Mouse (Mus musculus): Measurements from ENCODE around the gene Pax5. TPM values are rescaled to one million over a fixed set of nuclear protein-coding genes. Genes with fewer than 3 reads are reported as not detected.
A peak's percentile ranks its signal among the peaks of the same experiment; 100 is the strongest.

Pax5 gene
- total and polyA plus RNA-seq, 2 experiments from 2014 or later = 3.0 to 46.0 TPM

DNA sequence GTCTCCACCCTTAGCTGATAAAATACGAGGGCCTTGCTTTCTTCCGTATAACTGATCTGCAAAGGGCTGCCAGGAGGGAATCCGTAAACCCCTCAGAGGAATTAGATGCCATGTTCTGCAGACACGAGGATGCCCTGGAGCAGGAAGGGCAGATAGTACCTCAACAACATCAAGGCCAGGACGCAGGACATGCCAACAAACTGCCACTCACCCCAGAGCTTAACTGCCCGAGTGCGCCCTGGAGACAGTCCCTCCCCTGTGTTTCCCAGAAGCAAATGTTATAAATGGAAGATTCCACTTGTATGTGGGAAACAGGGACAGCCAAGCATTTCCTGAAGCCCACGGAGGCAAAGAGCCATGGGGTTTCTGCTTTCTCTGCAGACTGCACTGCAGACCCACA lies 143.9 kb downstream of the Pax5 start:
- TF ChIP-seq CTCF (IDR thresholded peaks at IDR 0.05) = no peak

GRCm38 (mm10) chr4:44565126-44566082 lies 144.9 kb downstream of the Pax5 start:
- DNase-seq (ENCODE audit: low spot score) (no peak), ATAC-seq (ENCODE audit: low FRiP score) (no peak)
- Histone ChIP-seq H3K36me3 (ENCODE audit: insufficient read depth, low read length) (no peaks in the 10 kb centered on the region), H3K27ac (ENCODE audit: low read depth, low read length) (no peak overlapping the region), H3K9ac (replicated peaks; ENCODE audit: low read length, poor library complexity, severe bottlenecking) (no peak overlapping the region), H3K4me3 (ENCODE audit: low read depth, low read length) (no peak overlapping the region), H3K4me1 (ENCODE audit: insufficient read depth, low read length) (no peaks in the 10 kb centered on the region), H3K27me3 (ENCODE audit: insufficient read depth, low read length) (peaks cover 13% of the 10 kb centered on the region; the same call in 1 of the 2 replicates), H3K9me3 (ENCODE audit: low read length) (no peaks in the 10 kb centered on the region), H3K4me2 (ENCODE audit: low read depth, low read length, poor library complexity, severe bottlenecking) (no peak overlapping the region)
- TF ChIP-seq CTCF (IDR thresholded peaks at IDR 0.05) = no peak
- WGBS = 85% methylated on average over 12 of the region's 12 CpGs

More for the DNA sequence above, 143.9 kb downstream of the Pax5 start:
- DNase-seq (ENCODE audit: low spot score) (no peak), ATAC-seq (ENCODE audit: low FRiP score) (no peak)
- Histone ChIP-seq H3K9ac (replicated peaks; ENCODE audit: low read length, poor library complexity, severe bottlenecking) (no peak overlapping the region), H3K9me3 (ENCODE audit: low read length) (no peaks in the 10 kb centered on the region), H3K27ac (ENCODE audit: low read depth, low read length) (no peak overlapping the region), H3K4me2 (ENCODE audit: low read depth, low read length, poor library complexity, severe bottlenecking) (no peak overlapping the region), H3K4me1 (ENCODE audit: insufficient read depth, low read length) (no peaks in the 10 kb centered on the region), H3K36me3 (ENCODE audit: insufficient read depth, low read length) (no peaks in the 10 kb centered on the region), H3K27me3 (ENCODE audit: insufficient read depth, low read length) (peaks cover 13% of the 10 kb centered on the region; the same call in 1 of the 2 replicates), H3K4me3 (ENCODE audit: low read depth, low read length) (no peak overlapping the region)
- 64% methylated on average over 8 of the region's 8 CpGs for WGBS

GRCm38 (mm10) chr4:44564602-44565001 lies 145.7 kb downstream of the Pax5 start:
- peaks cover 13% of the 10 kb centered on the region; the same call in 1 of the 2 replicates for H3K27me3 ChIP-seq (ENCODE audit: insufficient read depth, low read length)
- WGBS = 7% methylated on average over 10 of the region's 10 CpGs
- peak; percentile 94 for TF ChIP-seq CTCF (IDR thresholded peaks at IDR 0.05)

DNA sequence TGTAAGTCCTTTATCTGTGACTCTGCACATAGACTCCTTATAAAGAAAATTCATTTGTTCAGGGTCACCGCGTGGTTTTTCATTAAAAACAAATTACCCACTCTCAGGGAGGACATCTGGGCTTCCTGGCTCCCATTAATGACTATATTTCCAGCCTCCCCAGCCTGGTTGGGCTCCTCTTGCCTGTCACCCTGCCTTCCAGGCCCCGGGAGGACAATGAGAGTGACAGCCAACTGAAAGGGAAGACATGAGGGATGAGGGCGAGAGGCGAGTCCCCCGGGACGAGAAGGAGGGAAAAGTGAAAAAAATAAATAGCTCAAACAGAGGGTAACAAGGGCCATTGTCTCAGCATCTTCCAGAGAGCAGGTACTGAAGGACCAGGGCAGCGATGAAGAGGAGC lies 149.3 kb downstream of the Pax5 start:
- Histone ChIP-seq H3K27ac (ENCODE audit: low read depth, low read length) (no peak overlapping the region), H3K9me3 (ENCODE audit: low read length) (no peaks in the 10 kb centered on the region), H3K36me3 (ENCODE audit: insufficient read depth, low read length) (no peaks in the 10 kb centered on the region), H3K4me2 (ENCODE audit: low read depth, low read length, poor library complexity, severe bottlenecking) (no peak overlapping the region), H3K27me3 (ENCODE audit: insufficient read depth, low read length) (peaks cover 7% of the 10 kb centered on the region; the same call in 1 of the 2 replicates), H3K4me1 (ENCODE audit: insufficient read depth, low read length) (peaks cover 4% of the 10 kb centered on the region), H3K9ac (replicated peaks; ENCODE audit: low read length, poor library complexity, severe bottlenecking) (no peak overlapping the region), H3K4me3 (ENCODE audit: low read depth, low read length) (no peak overlapping the region)
- no peak for TF ChIP-seq CTCF (IDR thresholded peaks at IDR 0.05)
- ATAC-seq (ENCODE audit: low FRiP score) (no peak), DNase-seq (ENCODE audit: low spot score) (no peak)
- 47% methylated on average over 8 of the region's 8 CpGs for WGBS

More at GRCm38 (mm10) chr4:44564602-44565001, 145.7 kb downstream of the Pax5 start:
- Histone ChIP-seq H3K4me2 (ENCODE audit: low read depth, low read length, poor library complexity, severe bottlenecking) (no peak overlapping the region), H3K9me3 (ENCODE audit: low read length) (no peaks in the 10 kb centered on the region), H3K4me1 (ENCODE audit: insufficient read depth, low read length) (no peaks in the 10 kb centered on the region), H3K36me3 (ENCODE audit: insufficient read depth, low read length) (no peaks in the 10 kb centered on the region), H3K27ac (ENCODE audit: low read depth, low read length) (no peak overlapping the region), H3K4me3 (ENCODE audit: low read depth, low read length) (no peak overlapping the region), H3K9ac (replicated peaks; ENCODE audit: low read length, poor library complexity, severe bottlenecking) (no peak overlapping the region)
- DNase-seq (ENCODE audit: low spot score) = peak; percentile 75
- no peak for ATAC-seq (ENCODE audit: low FRiP score)

DNA sequence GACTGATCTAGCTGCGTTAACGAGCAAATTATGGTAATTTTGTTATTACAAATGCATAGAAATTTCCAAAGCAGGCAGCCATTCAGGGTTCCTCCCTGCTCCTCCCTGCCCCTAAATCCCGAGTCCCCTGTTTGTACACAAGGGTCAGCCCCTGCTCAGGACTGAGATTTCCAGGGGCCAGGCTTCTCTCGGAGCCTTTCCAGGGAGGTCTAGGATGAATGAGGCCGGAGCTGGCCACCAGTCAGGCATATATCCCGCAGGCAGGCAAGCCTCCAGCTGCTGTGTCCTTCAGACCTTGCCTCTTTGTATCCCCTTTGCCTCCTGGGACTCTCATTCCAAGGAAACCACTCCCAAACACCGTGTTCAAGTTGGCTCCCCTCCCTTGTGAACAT lies 151.7 kb downstream of the Pax5 start:
- H3K4me3 ChIP-seq (ENCODE audit: low read depth, low read length) = peak overlapping the region; percentile 28; the same call in 1 of the 2 replicates
- peak; percentile 42 for DNase-seq (ENCODE audit: low spot score)
- peaks cover 4% of the 10 kb centered on the region for H3K4me1 ChIP-seq (ENCODE audit: insufficient read depth, low read length)
- WGBS = 7% methylated on average over 7 of the region's 7 CpGs
- H3K9ac ChIP-seq (replicated peaks; ENCODE audit: low read length, poor library complexity, severe bottlenecking) = peak overlapping the region; percentile 63
- TF ChIP-seq CTCF (IDR thresholded peaks at IDR 0.05) = no peak
- no peaks in the 10 kb centered on the region for H3K36me3 ChIP-seq (ENCODE audit: insufficient read depth, low read length)
- H3K27ac ChIP-seq (ENCODE audit: low read depth, low read length) = no peak overlapping the region
- no peaks in the 10 kb centered on the region for H3K27me3 ChIP-seq (ENCODE audit: insufficient read depth, low read length)
- no peaks in the 10 kb centered on the region for H3K9me3 ChIP-seq (ENCODE audit: low read length)
- H3K4me2 ChIP-seq (ENCODE audit: low read depth, low read length, poor library complexity, severe bottlenecking) = peak overlapping the region; percentile 75
- no peak for ATAC-seq (ENCODE audit: low FRiP score)

Measured in midbrain, postnatal 0 days (tissue).